Mouse (Mus musculus): ENCODE data around the gene Gm128. TPM values are rescaled to one million over a fixed set of nuclear protein-coding genes. Genes with fewer than 3 reads are reported as not detected.
"Not testable (repeated sequence)": the region's sequence is repeated elsewhere in the genome, so short reads cannot be mapped to it uniquely, and the experiment has no call there.

Gm128 gene
- polyA plus RNA-seq, 1 experiment from 2014 or later = 0.26 TPM

DNA sequence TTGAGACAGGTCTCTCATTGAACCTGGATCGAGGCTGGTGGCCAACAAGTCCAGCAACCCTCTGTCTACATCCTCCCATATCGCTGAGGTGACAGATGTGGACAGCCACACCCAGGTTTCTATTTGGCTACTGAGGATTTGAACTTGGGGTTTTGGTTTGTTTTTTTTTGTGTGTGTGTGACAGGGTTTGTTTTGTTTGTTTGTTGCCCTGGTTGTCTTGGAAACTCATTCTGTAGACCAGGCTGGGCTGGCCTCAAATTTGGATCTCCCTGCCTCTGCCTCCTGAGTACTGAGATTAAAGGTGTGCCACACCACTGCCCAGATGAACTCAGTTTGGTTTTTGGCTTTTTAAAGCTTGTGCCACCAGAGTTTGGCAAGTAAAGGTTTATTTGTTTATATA, 18.4 kb downstream of the Gm128 start:
- no peak overlapping the region for H3K27ac ChIP-seq (ENCODE audit: low read depth)
- 89% methylated on average over 2 of the region's 2 CpGs for WGBS
- H3K4me1 ChIP-seq (replicated peaks; ENCODE audit: control insufficient read depth, insufficient read depth, low read length) = peaks cover 8% of the 10 kb centered on the region; the same call in 1 of the 2 replicates
- ATAC-seq (replicated peaks; ENCODE audit: low FRiP score, low TSS enrichment, low read depth) = no peak
- H3K36me3 ChIP-seq (ENCODE audit: control insufficient read depth, insufficient read depth, low read length) = peaks cover 49% of the 10 kb centered on the region
- no peaks in the 10 kb centered on the region for H3K9me3 ChIP-seq (ENCODE audit: control insufficient read depth, low read length)
- no peak overlapping the region for H3K9ac ChIP-seq (ENCODE audit: low read length)
- H3K4me2 ChIP-seq (ENCODE audit: low read length) = no peak overlapping the region
- no peaks in the 10 kb centered on the region for H3K27me3 ChIP-seq (replicated peaks; ENCODE audit: control insufficient read depth, insufficient read depth, low read length)
- H3K4me3 ChIP-seq (ENCODE audit: low read depth, low read length) = no peak overlapping the region
- no peak for DNase-seq (ENCODE audit: low spot score)

DNA sequence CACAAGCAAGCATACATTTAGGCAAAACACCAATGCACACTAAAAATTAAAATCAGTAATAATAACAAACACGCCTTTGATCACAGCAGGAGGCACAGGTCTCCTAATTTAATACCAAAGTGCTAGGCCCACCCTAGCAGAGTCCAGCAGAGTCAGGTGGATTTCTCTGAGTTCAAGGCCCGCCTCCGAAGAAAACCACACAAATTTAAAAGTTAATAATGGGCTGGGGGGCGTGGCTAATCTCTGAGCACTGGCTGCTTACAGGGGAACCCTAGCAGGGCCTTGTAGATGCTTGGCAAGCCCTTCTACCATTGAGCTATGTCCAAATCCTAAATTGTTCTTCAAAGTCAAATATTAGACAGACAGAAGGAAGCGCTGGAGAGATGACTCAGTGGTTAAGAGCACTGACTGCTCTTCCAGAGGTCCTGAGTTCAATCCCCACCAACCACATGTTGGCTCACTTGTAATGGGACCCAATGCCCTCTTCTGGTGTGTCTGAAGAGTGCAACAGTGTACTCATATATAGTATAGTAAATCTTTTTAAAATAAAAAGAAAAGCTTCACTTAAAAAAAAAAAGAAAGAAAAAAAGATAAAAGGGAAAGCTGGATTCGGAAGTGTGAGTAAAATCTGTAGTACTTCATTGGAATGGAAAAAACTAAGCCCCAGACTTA, 22.8 kb downstream of the Gm128 start:
- Histone ChIP-seq H3K4me2 (ENCODE audit: low read length) (peak overlapping the region; percentile 53), H3K9ac (ENCODE audit: low read length) (peak overlapping the region; percentile 94), H3K36me3 (ENCODE audit: control insufficient read depth, insufficient read depth, low read length) (peaks cover 48% of the 10 kb centered on the region), H3K4me1 (replicated peaks; ENCODE audit: control insufficient read depth, insufficient read depth, low read length) (no peaks in the 10 kb centered on the region; the same call in 1 of the 2 replicates), H3K4me3 (ENCODE audit: low read depth, low read length) (peak overlapping the region; percentile 81), H3K9me3 (ENCODE audit: control insufficient read depth, low read length) (no peaks in the 10 kb centered on the region), H3K27ac (ENCODE audit: low read depth) (peak overlapping the region; percentile 100), H3K27me3 (replicated peaks; ENCODE audit: control insufficient read depth, insufficient read depth, low read length) (no peaks in the 10 kb centered on the region)
- 79% methylated on average over 6 of the region's 6 CpGs for WGBS
- DNase-seq (ENCODE audit: low spot score) = no peak
- ATAC-seq (replicated peaks; ENCODE audit: low FRiP score, low TSS enrichment, low read depth) = no peak

DNA sequence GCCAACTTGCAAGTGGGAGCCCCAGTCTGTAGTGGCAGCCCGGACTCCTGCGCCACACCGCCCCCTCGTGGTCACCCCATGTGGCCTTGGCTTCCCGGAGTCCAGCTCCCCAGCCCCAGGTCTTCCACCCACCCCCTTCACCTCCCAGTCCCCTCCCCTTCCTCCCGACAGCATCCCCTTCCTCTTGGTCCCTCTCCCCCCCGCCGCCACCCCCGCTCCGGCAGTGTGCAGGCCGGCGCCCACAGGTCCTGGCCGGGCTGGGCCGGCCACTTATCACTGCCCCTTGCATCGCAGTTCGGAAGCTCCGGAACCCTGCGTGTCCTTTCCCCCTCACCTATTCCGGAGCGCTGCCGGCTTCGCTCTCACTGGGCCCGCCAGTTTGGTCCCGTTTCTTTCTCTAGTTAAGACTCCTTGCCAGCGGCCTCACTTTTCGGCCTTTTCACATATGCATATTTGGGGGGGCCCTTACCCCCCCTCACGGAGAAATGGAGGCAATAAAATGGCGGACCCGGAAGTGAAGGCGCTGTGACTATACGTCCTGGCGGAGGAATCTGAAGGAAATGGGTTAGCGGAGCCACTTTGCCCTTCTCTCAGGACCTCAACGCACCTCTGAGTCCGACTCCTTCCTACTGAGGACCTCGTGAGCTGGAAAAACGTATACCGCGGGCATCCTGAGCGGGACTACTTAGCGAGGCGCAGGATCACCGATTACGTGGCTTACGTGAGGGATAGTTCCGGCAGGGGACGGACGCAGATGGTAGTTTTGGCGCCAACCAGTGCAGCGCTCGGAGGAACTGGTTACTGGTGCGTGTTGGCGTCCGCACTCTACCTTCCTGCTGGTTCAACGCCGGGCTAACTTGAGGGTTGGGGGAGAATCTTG, 23.9 kb downstream of the Gm128 start, which contains the start of gene Gabpb2:
Gene Gabpb2 (minus strand): TSS at position 662 of the 880 bp plus-strand sequence.
- WGBS = under 1% methylated on average over 56 of the region's 56 CpGs
- no peaks in the 10 kb centered on the region for H3K9me3 ChIP-seq (ENCODE audit: control insufficient read depth, low read length)
- DNase-seq (ENCODE audit: low spot score) (peak; percentile 98), ATAC-seq (replicated peaks; ENCODE audit: low FRiP score, low TSS enrichment, low read depth) (peak; percentile 90)
- peak within 1 kb of the TSS; percentile 53 for H3K4me2 ChIP-seq (ENCODE audit: low read length)
- H3K4me1 ChIP-seq (replicated peaks; ENCODE audit: control insufficient read depth, insufficient read depth, low read length) = no peaks in the 10 kb centered on the region; the same call in 1 of the 2 replicates
- H3K36me3 ChIP-seq (ENCODE audit: control insufficient read depth, insufficient read depth, low read length) = peaks cover 37% of the 10 kb centered on the region
- H3K27ac ChIP-seq (ENCODE audit: low read depth) = peak within 1 kb of the TSS; percentile 100
- H3K4me3 ChIP-seq (ENCODE audit: low read depth, low read length) = peak within 1 kb of the TSS; percentile 81
- peak within 1 kb of the TSS; percentile 94 for H3K9ac ChIP-seq (ENCODE audit: low read length)
- no peaks in the 10 kb centered on the region for H3K27me3 ChIP-seq (replicated peaks; ENCODE audit: control insufficient read depth, insufficient read depth, low read length)

- 16% methylated on average over 4 of the region's 4 CpGs for WGBS
- Histone ChIP-seq H3K36me3 (ENCODE audit: control insufficient read depth, insufficient read depth, low read length) (peaks cover 34% of the 10 kb centered on the region), H3K4me3 (ENCODE audit: low read depth, low read length) (peak overlapping the region; percentile 81), H3K4me2 (ENCODE audit: low read length) (peak overlapping the region; percentile 53), H3K9ac (ENCODE audit: low read length) (peak overlapping the region; percentile 94), H3K27me3 (replicated peaks; ENCODE audit: control insufficient read depth, insufficient read depth, low read length) (no peaks in the 10 kb centered on the region), H3K4me1 (replicated peaks; ENCODE audit: control insufficient read depth, insufficient read depth, low read length) (no peaks in the 10 kb centered on the region; the same call in 1 of the 2 replicates), H3K27ac (ENCODE audit: low read depth) (peak overlapping the region; percentile 100), H3K9me3 (ENCODE audit: control insufficient read depth, low read length) (no peaks in the 10 kb centered on the region)
- DNase-seq (ENCODE audit: low spot score) (no peak), ATAC-seq (replicated peaks; ENCODE audit: low FRiP score, low TSS enrichment, low read depth) (peak; percentile 61; the same call in 1 of the 2 replicates)
These were observed 24.6 kb downstream of the Gm128 start for GRCm38 (mm10) chr3:95216655-95217254.

GRCm38 (mm10) chr3:95213609-95213975, 27.8 kb downstream of the Gm128 start:
- no peaks in the 10 kb centered on the region; the same call in 1 of the 2 replicates for H3K4me1 ChIP-seq (replicated peaks; ENCODE audit: control insufficient read depth, insufficient read depth, low read length)
- no peaks in the 10 kb centered on the region for H3K27me3 ChIP-seq (replicated peaks; ENCODE audit: control insufficient read depth, insufficient read depth, low read length)
- H3K4me2 ChIP-seq (ENCODE audit: low read length) = no peak overlapping the region
- H3K36me3 ChIP-seq (ENCODE audit: control insufficient read depth, insufficient read depth, low read length) = peaks cover 15% of the 10 kb centered on the region
- no peak overlapping the region for H3K9ac ChIP-seq (ENCODE audit: low read length)
- WGBS = 95% methylated on average over 1 of the region's 1 CpGs
- H3K9me3 ChIP-seq (ENCODE audit: control insufficient read depth, low read length) = no peaks in the 10 kb centered on the region
- H3K4me3 ChIP-seq (ENCODE audit: low read depth, low read length) = no peak overlapping the region
- no peak for DNase-seq (ENCODE audit: low spot score)
- no peak overlapping the region for H3K27ac ChIP-seq (ENCODE audit: low read depth)
- ATAC-seq (replicated peaks; ENCODE audit: low FRiP score, low TSS enrichment, low read depth) = no peak

- not testable (repeated sequence) for DNase-seq (ENCODE audit: low spot score); H3K4me1 ChIP-seq (replicated peaks; ENCODE audit: control insufficient read depth, insufficient read depth, low read length); H3K9me3 ChIP-seq (ENCODE audit: control insufficient read depth, low read length); H3K27me3 ChIP-seq (replicated peaks; ENCODE audit: control insufficient read depth, insufficient read depth, low read length); ATAC-seq (replicated peaks; ENCODE audit: low FRiP score, low TSS enrichment, low read depth); H3K9ac ChIP-seq (ENCODE audit: low read length); H3K4me2 ChIP-seq (ENCODE audit: low read length); H3K27ac ChIP-seq (ENCODE audit: low read depth); H3K4me3 ChIP-seq (ENCODE audit: low read depth, low read length)
- 96% methylated on average over 7 of the region's 10 CpGs for WGBS
- H3K36me3 ChIP-seq (ENCODE audit: control insufficient read depth, insufficient read depth, low read length) = peaks cover 20% of the 10 kb centered on the region
These were observed 28.3 kb downstream of the Gm128 start for GRCm38 (mm10) chr3:95212889-95213608.

GRCm38 (mm10) chr3:95210585-95210984, 30.8 kb downstream of the Gm128 start:
- H3K27me3 ChIP-seq (replicated peaks; ENCODE audit: control insufficient read depth, insufficient read depth, low read length) = no peaks in the 10 kb centered on the region
- no peak for DNase-seq (ENCODE audit: low spot score)
- H3K36me3 ChIP-seq (ENCODE audit: control insufficient read depth, insufficient read depth, low read length) = peaks cover 32% of the 10 kb centered on the region
- no peak overlapping the region for H3K4me2 ChIP-seq (ENCODE audit: low read length)
- no peaks in the 10 kb centered on the region for H3K4me1 ChIP-seq (replicated peaks; ENCODE audit: control insufficient read depth, insufficient read depth, low read length)
- no peak overlapping the region for H3K4me3 ChIP-seq (ENCODE audit: low read depth, low read length)
- no peak overlapping the region for H3K27ac ChIP-seq (ENCODE audit: low read depth)
- no peaks in the 10 kb centered on the region for H3K9me3 ChIP-seq (ENCODE audit: control insufficient read depth, low read length)
- no peak for ATAC-seq (replicated peaks; ENCODE audit: low FRiP score, low TSS enrichment, low read depth)
- 90% methylated on average over 2 of the region's 2 CpGs for WGBS
- no peak overlapping the region for H3K9ac ChIP-seq (ENCODE audit: low read length)

DNA sequence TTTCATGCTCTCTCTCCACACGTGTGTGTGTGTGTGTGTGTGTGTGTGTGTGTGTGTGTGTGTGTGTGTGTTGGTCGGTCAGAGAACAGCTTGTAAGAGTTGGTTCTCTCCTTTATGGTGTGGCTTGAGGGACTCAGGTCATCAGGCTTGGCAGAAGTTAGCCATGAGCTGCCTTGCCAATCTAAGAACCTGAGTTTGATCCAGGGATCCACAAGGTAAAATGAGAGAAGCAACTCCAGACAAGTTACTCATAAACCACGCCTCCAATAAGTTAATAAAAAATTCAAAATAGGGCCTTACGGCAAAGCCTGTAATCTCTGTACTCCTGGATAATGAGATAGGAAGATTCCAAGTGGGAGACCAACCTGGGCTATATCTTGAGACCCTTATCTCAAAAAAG, 33.1 kb downstream of the Gm128 start:
- no peak overlapping the region for H3K27ac ChIP-seq (ENCODE audit: low read depth)
- H3K27me3 ChIP-seq (replicated peaks; ENCODE audit: control insufficient read depth, insufficient read depth, low read length) = no peaks in the 10 kb centered on the region
- no peak overlapping the region for H3K4me3 ChIP-seq (ENCODE audit: low read depth, low read length)
- DNase-seq (ENCODE audit: low spot score) (no peak), ATAC-seq (replicated peaks; ENCODE audit: low FRiP score, low TSS enrichment, low read depth) (no peak)
- H3K9ac ChIP-seq (ENCODE audit: low read length) = no peak overlapping the region
- H3K9me3 ChIP-seq (ENCODE audit: control insufficient read depth, low read length) = no peaks in the 10 kb centered on the region
- H3K4me2 ChIP-seq (ENCODE audit: low read length) = no peak overlapping the region
- no peaks in the 10 kb centered on the region for H3K4me1 ChIP-seq (replicated peaks; ENCODE audit: control insufficient read depth, insufficient read depth, low read length)
- H3K36me3 ChIP-seq (ENCODE audit: control insufficient read depth, insufficient read depth, low read length) = peaks cover 45% of the 10 kb centered on the region
- 96% methylated on average over 4 of the region's 4 CpGs for WGBS
